Mouse (Mus musculus): ENCODE results near the gene Grik3.

DNA sequence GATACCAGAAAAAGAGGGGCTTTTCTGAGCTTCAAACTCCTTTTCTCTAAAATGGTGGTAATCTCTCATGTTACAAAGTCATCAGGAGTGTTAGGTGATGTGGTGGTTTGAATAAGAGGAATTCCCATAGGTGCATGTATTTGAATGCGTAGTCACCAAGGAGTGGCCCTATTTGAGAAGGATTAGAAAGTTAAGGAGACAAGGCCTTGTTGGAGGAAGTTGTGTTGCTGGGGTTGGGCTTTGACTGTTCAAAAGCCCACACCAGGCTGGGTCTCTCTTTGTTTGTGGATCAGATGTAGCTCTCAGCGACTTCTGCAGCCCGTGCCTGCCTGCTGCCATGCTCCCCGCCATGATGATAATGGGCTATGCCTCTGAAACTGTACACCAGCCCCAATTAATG, 34.8 kb downstream of the Grik3 start:
- TF ChIP-seq ELF1 (IDR thresholded peaks at IDR 0.05; ENCODE audit: low read depth, low read length) (no peak), CTCF (IDR thresholded peaks at IDR 0.05 in 2 of 3, conservative IDR thresholded peaks at IDR 0.05 in 1 of 3; ENCODE audit: control insufficient read depth in 1 of 3, insufficient read depth in 1 of 3, low read depth in 2 of 3, low read length in 3 of 3, poor library complexity in 1 of 3, severe bottlenecking in 1 of 3) (no peak), MEF2A (IDR thresholded peaks at IDR 0.05; ENCODE audit: extremely low read depth, insufficient replicate concordance, low read depth, low read length, poor library complexity, severe bottlenecking) (no peak), POLR2A (IDR thresholded peaks at IDR 0.05; ENCODE audit: control insufficient read depth in 1 of 2, insufficient read depth in 1 of 2, low read depth in 1 of 2, low read length in 2 of 2, poor library complexity in 1 of 2) (no peak), MAZ (IDR thresholded peaks at IDR 0.05; ENCODE audit: low read depth, low read length) (no peak), EP300 (IDR thresholded peaks at IDR 0.05; ENCODE audit: low read depth in 1 of 2, low read length in 2 of 2) (no peak), RAD21 (IDR thresholded peaks at IDR 0.05; ENCODE audit: low read depth, low read length) (no peak), NELFE (IDR thresholded peaks at IDR 0.05; ENCODE audit: low read depth, low read length) (no peak), BHLHE40 (IDR thresholded peaks at IDR 0.05; ENCODE audit: borderline replicate concordance, low read depth, low read length) (no peak), MYC (IDR thresholded peaks at IDR 0.05; ENCODE audit: low read depth, low read length) (no peak), TAL1 (IDR thresholded peaks at IDR 0.05; ENCODE audit: low read length) (no peak), USF1 (IDR thresholded peaks at IDR 0.05; ENCODE audit: low read depth, low read length) (no peak), CHD2 (IDR thresholded peaks at IDR 0.05; ENCODE audit: low read length) (no peak), HCFC1 (IDR thresholded peaks at IDR 0.05; ENCODE audit: low read depth, low read length) (no peak)

Data from MEL (cell line).